Mouse (Mus musculus): ENCODE measurements at regions not wholly inside any gene's neighbourhood (a gene's known extent, or its start where the extent isn't known, plus 50 kb on each side); places are given as distances from the start of the nearest gene placed in this dataset.

- ATAC-seq (ENCODE audit: low FRiP score, low TSS enrichment) (no peak), DNase-seq (ENCODE audit: low spot score) (no peak)
- no peaks in the 10 kb centered on the region for H3K27me3 ChIP-seq (ENCODE audit: control insufficient read depth, insufficient read depth, low read length)
- H3K36me3 ChIP-seq (ENCODE audit: control insufficient read depth, insufficient read depth, low read length): no peaks in the 10 kb centered on the region
- H3K4me3 ChIP-seq (ENCODE audit: low read depth, low read length): no peak overlapping the region
- WGBS: 90% methylated on average over 1 of the region's 1 CpGs
- no peak for TF ChIP-seq CTCF (IDR thresholded peaks at IDR 0.05; ENCODE audit: low read depth)
- TF ChIP-seq EP300 (optimal IDR thresholded peaks at IDR 0.05): no peak
- H3K4me1 ChIP-seq (replicated peaks; ENCODE audit: control insufficient read depth, insufficient read depth): no peaks in the 10 kb centered on the region
- H3K9ac ChIP-seq (ENCODE audit: low read length): no peak overlapping the region
- no peaks in the 10 kb centered on the region for H3K9me3 ChIP-seq (ENCODE audit: control insufficient read depth, low read length)
- H3K27ac ChIP-seq (replicated peaks): no peak overlapping the region
- no peak overlapping the region for H3K4me2 ChIP-seq (replicated peaks; ENCODE audit: low read depth)
These were observed 280.2 kb upstream of the Fam49a start for GRCm38 (mm10) chr12:11981743-11982142.

- Histone ChIP-seq H3K4me1 (replicated peaks; ENCODE audit: control insufficient read depth, insufficient read depth) (no peaks in the 10 kb centered on the region), H3K36me3 (ENCODE audit: control insufficient read depth, insufficient read depth, low read length) (no peaks in the 10 kb centered on the region), H3K27ac (replicated peaks) (no peak overlapping the region), H3K27me3 (ENCODE audit: control insufficient read depth, insufficient read depth, low read length) (no peaks in the 10 kb centered on the region), H3K4me2 (replicated peaks; ENCODE audit: low read depth) (no peak overlapping the region), H3K9ac (ENCODE audit: low read length) (no peak overlapping the region), H3K4me3 (ENCODE audit: low read depth, low read length) (no peak overlapping the region), H3K9me3 (ENCODE audit: control insufficient read depth, low read length) (no peaks in the 10 kb centered on the region)
- DNase-seq (ENCODE audit: low spot score) (no peak), ATAC-seq (ENCODE audit: low FRiP score, low TSS enrichment) (no peak)
- TF ChIP-seq EP300 (optimal IDR thresholded peaks at IDR 0.05) (no peak), CTCF (IDR thresholded peaks at IDR 0.05; ENCODE audit: low read depth) (no peak)
- WGBS: 67% methylated on average over 1 of the region's 1 CpGs
These were observed 268.4 kb upstream of the Fam49a start for GRCm38 (mm10) chr12:11993513-11993912.

GRCm38 (mm10) chr12:11999199-11999598, 262.7 kb upstream of the Fam49a start:
- Histone ChIP-seq H3K4me3 (ENCODE audit: low read depth, low read length) (no peak overlapping the region), H3K4me1 (replicated peaks; ENCODE audit: control insufficient read depth, insufficient read depth) (no peaks in the 10 kb centered on the region), H3K9ac (ENCODE audit: low read length) (no peak overlapping the region), H3K36me3 (ENCODE audit: control insufficient read depth, insufficient read depth, low read length) (no peaks in the 10 kb centered on the region), H3K4me2 (replicated peaks; ENCODE audit: low read depth) (no peak overlapping the region), H3K27ac (replicated peaks) (no peak overlapping the region), H3K9me3 (ENCODE audit: control insufficient read depth, low read length) (no peaks in the 10 kb centered on the region), H3K27me3 (ENCODE audit: control insufficient read depth, insufficient read depth, low read length) (no peaks in the 10 kb centered on the region)
- TF ChIP-seq CTCF (IDR thresholded peaks at IDR 0.05; ENCODE audit: low read depth): no peak
- TF ChIP-seq EP300 (optimal IDR thresholded peaks at IDR 0.05): no peak
- DNase-seq (ENCODE audit: low spot score) (no peak), ATAC-seq (ENCODE audit: low FRiP score, low TSS enrichment) (no peak)
- WGBS: 86% methylated on average over 4 of the region's 4 CpGs

GRCm38 (mm10) chr12:12002414-12002813, 259.5 kb upstream of the Fam49a start:
- Histone ChIP-seq H3K27me3 (ENCODE audit: control insufficient read depth, insufficient read depth, low read length) (no peaks in the 10 kb centered on the region), H3K27ac (replicated peaks) (no peak overlapping the region), H3K4me2 (replicated peaks; ENCODE audit: low read depth) (no peak overlapping the region), H3K4me3 (ENCODE audit: low read depth, low read length) (no peak overlapping the region), H3K9ac (ENCODE audit: low read length) (no peak overlapping the region), H3K36me3 (ENCODE audit: control insufficient read depth, insufficient read depth, low read length) (no peaks in the 10 kb centered on the region), H3K9me3 (ENCODE audit: control insufficient read depth, low read length) (no peaks in the 10 kb centered on the region), H3K4me1 (replicated peaks; ENCODE audit: control insufficient read depth, insufficient read depth) (no peaks in the 10 kb centered on the region)
- TF ChIP-seq EP300 (optimal IDR thresholded peaks at IDR 0.05): no peak
- no peak for TF ChIP-seq CTCF (IDR thresholded peaks at IDR 0.05; ENCODE audit: low read depth)
- no peak for DNase-seq (ENCODE audit: low spot score)
- ATAC-seq (ENCODE audit: low FRiP score, low TSS enrichment): no peak
- WGBS: 38% methylated on average over 3 of the region's 3 CpGs

- Histone ChIP-seq H3K36me3 (ENCODE audit: control insufficient read depth, insufficient read depth, low read length) (no peaks in the 10 kb centered on the region), H3K4me1 (replicated peaks; ENCODE audit: control insufficient read depth, insufficient read depth) (no peaks in the 10 kb centered on the region), H3K9ac (ENCODE audit: low read length) (no peak overlapping the region), H3K4me2 (replicated peaks; ENCODE audit: low read depth) (no peak overlapping the region), H3K4me3 (ENCODE audit: low read depth, low read length) (no peak overlapping the region), H3K27me3 (ENCODE audit: control insufficient read depth, insufficient read depth, low read length) (no peaks in the 10 kb centered on the region), H3K9me3 (ENCODE audit: control insufficient read depth, low read length) (no peaks in the 10 kb centered on the region), H3K27ac (replicated peaks) (no peak overlapping the region)
- ATAC-seq (ENCODE audit: low FRiP score, low TSS enrichment) (no peak), DNase-seq (ENCODE audit: low spot score) (no peak)
- TF ChIP-seq CTCF (IDR thresholded peaks at IDR 0.05; ENCODE audit: low read depth) (no peak), EP300 (optimal IDR thresholded peaks at IDR 0.05) (no peak)
These were observed 251.3 kb upstream of the Fam49a start for GRCm38 (mm10) chr12:12010592-12010991.

DNA sequence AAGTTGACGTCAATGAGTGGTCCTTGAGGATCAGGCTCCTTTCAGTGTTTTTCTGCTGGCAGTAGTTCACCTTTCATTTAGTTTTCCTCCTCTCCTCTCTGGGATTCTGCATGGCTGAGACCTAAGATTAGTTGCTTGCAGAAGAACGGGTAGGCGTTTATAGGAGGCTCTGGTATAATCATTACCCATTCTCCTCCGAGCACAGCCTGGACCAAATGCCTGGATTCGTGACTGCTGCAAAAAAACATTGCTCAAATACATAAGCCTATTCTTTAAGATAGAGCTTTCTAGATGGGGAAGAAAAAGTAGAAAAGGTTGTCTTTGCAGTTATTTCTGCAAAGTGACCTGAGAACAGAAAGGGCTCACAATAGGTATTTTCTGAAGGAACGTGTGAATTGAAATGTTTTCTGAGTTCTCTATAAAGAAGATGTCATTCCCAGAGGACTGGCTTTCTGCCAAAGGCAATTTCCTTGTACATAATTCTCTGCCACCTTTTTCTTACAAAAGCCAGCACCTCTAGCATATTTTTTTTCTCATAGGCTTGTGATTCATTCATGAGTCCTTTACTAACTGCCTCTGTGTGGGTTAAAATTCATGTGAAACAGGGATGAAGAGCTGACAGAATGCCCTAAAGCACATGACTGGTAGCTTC, 238.0 kb upstream of the Fam49a start:
- Histone ChIP-seq H3K36me3 (ENCODE audit: control insufficient read depth, insufficient read depth, low read length) (no peaks in the 10 kb centered on the region), H3K27ac (replicated peaks) (no peak overlapping the region), H3K4me3 (ENCODE audit: low read depth, low read length) (no peak overlapping the region), H3K9me3 (ENCODE audit: control insufficient read depth, low read length) (no peaks in the 10 kb centered on the region), H3K4me2 (replicated peaks; ENCODE audit: low read depth) (no peak overlapping the region), H3K27me3 (ENCODE audit: control insufficient read depth, insufficient read depth, low read length) (no peaks in the 10 kb centered on the region), H3K4me1 (replicated peaks; ENCODE audit: control insufficient read depth, insufficient read depth) (no peaks in the 10 kb centered on the region), H3K9ac (ENCODE audit: low read length) (no peak overlapping the region)
- WGBS: 63% methylated on average over 6 of the region's 6 CpGs
- ATAC-seq (ENCODE audit: low FRiP score, low TSS enrichment) (no peak), DNase-seq (ENCODE audit: low spot score) (no peak)
- TF ChIP-seq EP300 (optimal IDR thresholded peaks at IDR 0.05): no peak
- no peak for TF ChIP-seq CTCF (IDR thresholded peaks at IDR 0.05; ENCODE audit: low read depth)
